Mouse (Mus musculus) telencephalon, adult 2 months (tissue): ENCODE measurements around the gene Teddm3.
A peak's percentile ranks its signal among the peaks of the same experiment; 100 is the strongest.
"Not testable (repeated sequence)": the region's sequence is repeated elsewhere in the genome, so short reads cannot be mapped to it uniquely, and the experiment has no call there.

Experiments used
- DNase-seq: peaks from one replicate; pipeline ENCODE4 v3.0.0-alpha.2; 2011; ENCODE audit warnings: low read depth, low spot score

Teddm3 gene

GRCm38 (mm10) chr16:21153900-21154299 lies at the start of gene Teddm3:
Gene Teddm3, minus strand, starts transcription at chr16:21154000.
- not testable (repeated sequence) for DNase-seq

- no peak for DNase-seq
Observed at GRCm38 (mm10) chr16:21202731-21203130, 48.9 kb upstream of the Teddm3 start.

DNA sequence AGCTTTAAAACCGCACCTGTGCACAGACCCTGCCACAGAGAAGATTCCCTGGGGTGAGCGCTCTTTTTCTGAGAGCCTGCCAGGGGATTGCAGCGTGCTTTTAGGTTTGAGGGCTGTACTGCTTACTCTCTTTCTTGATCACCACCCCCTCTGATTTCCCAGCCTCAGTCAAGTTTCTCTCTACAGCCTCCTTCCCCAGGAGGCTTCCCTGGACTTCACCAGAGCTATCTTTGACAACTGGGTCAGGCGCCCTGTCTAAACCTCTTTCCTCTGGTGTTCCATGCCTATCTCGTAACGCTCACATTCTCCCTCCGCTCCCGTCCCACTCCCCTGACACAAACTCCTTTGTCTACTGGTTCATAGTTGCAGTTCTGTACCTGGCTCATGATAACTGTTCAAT lies 45.6 kb upstream of the Teddm3 start:
- no peak for DNase-seq

- DNase-seq = no peak
Observed at GRCm38 (mm10) chr16:21198529-21198928, 44.7 kb upstream of the Teddm3 start.

- DNase-seq = no peak
Observed at GRCm38 (mm10) chr16:21198006-21198405, 44.2 kb upstream of the Teddm3 start.

- DNase-seq = no peak
Observed at GRCm38 (mm10) chr16:21197542-21197941, 43.7 kb upstream of the Teddm3 start.

- DNase-seq = no peak
Observed at GRCm38 (mm10) chr16:21196576-21196975, 42.8 kb upstream of the Teddm3 start.

GRCm38 (mm10) chr16:21195260-21195866 lies 41.6 kb upstream of the Teddm3 start:
- DNase-seq = no peak

GRCm38 (mm10) chr16:21194182-21194581 lies 40.4 kb upstream of the Teddm3 start:
- DNase-seq = no peak

- peak; percentile 83 for DNase-seq
Observed at GRCm38 (mm10) chr16:21192509-21193354, 38.9 kb upstream of the Teddm3 start.

DNA sequence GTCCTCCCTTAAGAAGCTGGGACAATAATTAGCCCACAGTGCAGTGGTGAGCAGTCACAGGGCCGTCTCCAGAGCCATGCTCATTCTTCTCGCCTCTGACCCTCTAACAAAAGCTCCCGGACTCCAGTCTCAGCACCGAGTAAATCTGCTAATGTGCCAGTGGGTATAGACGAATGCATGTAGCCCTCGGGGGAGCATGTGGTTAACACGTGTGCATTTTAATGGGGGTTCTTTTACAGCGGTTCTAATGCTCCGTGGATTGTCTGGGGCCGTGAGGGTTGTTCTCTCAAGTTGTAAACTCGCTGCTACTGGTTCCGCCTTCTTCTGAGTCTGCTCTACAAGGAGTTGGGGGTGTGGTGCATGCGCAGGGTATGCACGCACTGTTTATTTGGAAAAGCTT lies 37.8 kb upstream of the Teddm3 start:
- no peak for DNase-seq

DNA sequence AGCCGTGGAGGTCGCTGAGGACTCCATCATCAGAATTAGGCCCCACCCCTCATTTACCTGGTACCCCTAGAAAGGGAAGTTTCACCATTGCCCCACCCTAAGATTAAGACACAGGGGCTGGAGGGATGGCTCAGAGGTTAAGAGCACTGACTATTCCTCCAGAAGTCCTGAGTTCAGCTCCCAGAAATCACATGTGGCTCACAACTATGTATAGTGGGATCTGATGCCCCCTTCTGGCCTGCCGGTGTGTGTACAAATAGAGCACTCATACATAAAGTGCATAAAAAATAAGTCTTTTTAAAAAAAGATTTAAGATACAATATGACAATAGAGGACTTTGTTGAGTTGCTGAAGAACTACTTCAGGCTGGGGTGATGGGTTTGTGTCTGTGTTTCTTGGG lies 34.5 kb upstream of the Teddm3 start:
- no peak for DNase-seq

DNA sequence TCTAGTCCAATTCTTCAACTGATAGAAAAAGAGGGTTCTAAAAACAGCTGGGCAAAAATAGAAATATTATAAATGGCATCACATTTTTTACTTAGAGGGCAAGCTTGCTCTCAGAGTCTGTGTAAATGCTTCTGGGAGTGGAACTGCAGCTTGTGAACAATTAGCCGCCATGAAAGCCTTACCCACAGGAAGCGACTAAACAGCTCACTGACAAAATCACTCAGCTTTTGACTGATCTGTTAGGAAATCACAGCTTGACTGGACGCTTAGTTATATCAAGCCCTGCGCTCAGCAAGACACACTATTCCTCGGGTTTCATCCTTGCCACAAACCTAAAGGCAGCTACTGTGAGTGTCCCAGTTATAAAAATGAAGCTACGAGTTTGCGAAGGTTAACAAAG lies 33.8 kb upstream of the Teddm3 start:
- peak; percentile 75 for DNase-seq

DNA sequence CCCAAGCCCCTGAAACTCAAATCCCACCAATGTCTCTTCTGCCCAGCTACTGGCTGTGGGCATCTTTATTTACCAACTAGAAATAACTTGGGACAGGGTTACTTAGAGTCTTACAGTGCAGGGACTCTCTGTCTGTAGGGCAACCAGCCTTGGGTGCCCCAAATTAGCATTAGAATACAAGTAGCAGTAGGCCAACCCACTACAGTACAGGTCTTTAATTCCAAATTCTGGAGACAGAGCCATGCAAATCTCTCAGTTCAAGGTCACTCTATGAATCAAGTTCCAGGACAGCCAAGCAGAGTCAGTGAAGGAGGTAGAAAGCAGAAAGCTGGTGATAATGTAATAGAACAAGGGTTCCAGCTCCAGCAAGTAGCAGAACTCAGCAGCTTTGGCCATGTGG lies 30.9 kb upstream of the Teddm3 start:
- DNase-seq = no peak

GRCm38 (mm10) chr16:21182108-21182507 lies 28.3 kb upstream of the Teddm3 start:
- peak; percentile 88 for DNase-seq

- no peak for DNase-seq
Observed at GRCm38 (mm10) chr16:21175236-21175635, 21.4 kb upstream of the Teddm3 start.

GRCm38 (mm10) chr16:21168730-21169129 lies 14.9 kb upstream of the Teddm3 start:
- peak; percentile 70 for DNase-seq

GRCm38 (mm10) chr16:21165343-21166220 lies 11.8 kb upstream of the Teddm3 start:
- not testable (repeated sequence) for DNase-seq

DNA sequence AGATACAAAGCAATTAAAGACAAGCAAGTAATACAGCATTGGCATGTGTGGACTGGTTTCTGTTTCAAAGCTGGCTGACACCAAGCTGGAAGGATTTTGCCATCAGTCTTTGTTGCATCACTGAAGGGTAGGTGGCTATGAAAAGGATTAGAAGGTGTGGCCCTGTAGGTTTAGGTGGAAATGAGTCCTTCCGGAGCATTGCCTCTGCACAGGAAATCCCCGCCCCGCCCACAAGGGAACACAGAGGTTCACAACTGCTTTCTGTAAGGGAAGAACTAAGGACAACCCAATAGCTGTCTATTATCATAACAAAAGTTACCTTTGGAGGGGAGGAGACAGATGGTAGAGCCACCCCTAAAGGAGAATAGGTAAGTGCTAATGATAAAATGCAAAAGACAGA lies 9.6 kb upstream of the Teddm3 start:
- DNase-seq = not testable (repeated sequence)

DNA sequence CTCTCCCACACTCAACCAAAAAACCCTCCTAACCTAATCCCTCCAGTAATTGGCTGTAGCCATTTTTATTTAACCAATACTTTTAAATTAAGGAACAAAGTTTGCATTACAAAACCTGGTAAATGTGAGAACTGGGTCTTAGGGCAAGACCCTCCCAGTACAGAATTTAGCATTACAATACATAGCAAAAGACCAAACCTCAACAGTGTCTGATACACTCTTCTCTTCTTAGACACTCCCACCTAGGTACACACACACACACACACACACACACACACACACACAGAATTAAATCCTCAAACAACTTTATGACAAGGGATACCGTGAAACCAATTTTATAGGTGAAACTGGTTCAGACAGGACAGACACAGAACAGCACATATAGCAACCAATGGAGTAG lies 5.4 kb upstream of the Teddm3 start:
- DNase-seq = not testable (repeated sequence)

GRCm38 (mm10) chr16:21156261-21156660 lies 2.5 kb upstream of the Teddm3 start:
- not testable (repeated sequence) for DNase-seq
